Mouse (Mus musculus) megakaryocyte, embryonic 14.5 days (primary cell): ENCODE measurements at regions not wholly inside any gene's neighbourhood (a gene's known extent, or its start where the extent isn't known, plus 50 kb on each side); places are given as distances from the start of the nearest gene placed in this dataset.

Experiments used
- FLI1 ChIP-seq: IDR thresholded peaks from 2 replicates; pipeline ENCODE4 v1.6.1; 2012; ENCODE audit warnings: low read length, inconsistent platforms, mixed read lengths
- GATA1 ChIP-seq: IDR thresholded peaks from 3 replicates; pipeline ENCODE4 v1.6.1; 2012; ENCODE audit warnings: mixed read lengths, low read length, inconsistent platforms, borderline replicate concordance

- TF ChIP-seq GATA1 (no peak), FLI1 (no peak)
Measured at GRCm38 (mm10) chr10:117526008-117526833, 103.1 kb upstream of the Cpm start.
